Mouse (Mus musculus): Measurements from ENCODE around the gene Eci2. TPM values are rescaled to one million over a fixed set of nuclear protein-coding genes. Genes with fewer than 3 reads are reported as not detected.
"Not testable (repeated sequence)": the region's sequence is repeated elsewhere in the genome, so short reads cannot be mapped to it uniquely, and the experiment has no call there.

The Eci2 gene
- polyA plus RNA-seq, 1 experiment = 42.6 TPM

DNA sequence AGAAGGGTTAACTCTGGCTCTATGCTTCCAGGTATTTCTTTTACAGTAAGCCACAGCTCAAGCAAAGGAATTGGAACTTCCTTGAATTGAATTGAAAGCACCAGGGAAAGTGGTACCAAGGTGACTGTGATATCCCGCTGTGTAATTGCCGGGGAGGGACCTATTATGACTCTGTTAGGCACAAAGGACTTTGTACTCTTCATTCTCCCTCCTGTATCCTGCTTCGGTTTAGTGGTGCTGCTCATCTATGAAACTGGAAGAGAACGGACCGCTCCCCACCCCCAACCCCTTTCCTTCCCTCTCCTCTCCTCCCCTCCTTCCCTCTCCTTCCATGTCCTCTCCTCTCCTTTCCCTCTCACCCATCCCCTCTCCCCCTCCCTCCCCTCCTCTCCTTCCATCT is 62.0 kb downstream of the Eci2 start:
- Histone ChIP-seq H3K4me3 (replicated peaks; ENCODE audit: extremely low read depth, low read depth, low read length) (no peak overlapping the region), H3K4me1 (ENCODE audit: control insufficient read depth, insufficient read depth, low read length) (no peaks in the 10 kb centered on the region)
- TF ChIP-seq CTCF (IDR thresholded peaks at IDR 0.05; ENCODE audit: insufficient read depth, low read length) (no peak), POLR2A (IDR thresholded peaks at IDR 0.05; ENCODE audit: borderline replicate concordance, extremely low read depth, low read depth, low read length) (no peak)
- DNase-seq = no peak
- WGBS = 22% methylated on average over 5 of the region's 5 CpGs

DNA sequence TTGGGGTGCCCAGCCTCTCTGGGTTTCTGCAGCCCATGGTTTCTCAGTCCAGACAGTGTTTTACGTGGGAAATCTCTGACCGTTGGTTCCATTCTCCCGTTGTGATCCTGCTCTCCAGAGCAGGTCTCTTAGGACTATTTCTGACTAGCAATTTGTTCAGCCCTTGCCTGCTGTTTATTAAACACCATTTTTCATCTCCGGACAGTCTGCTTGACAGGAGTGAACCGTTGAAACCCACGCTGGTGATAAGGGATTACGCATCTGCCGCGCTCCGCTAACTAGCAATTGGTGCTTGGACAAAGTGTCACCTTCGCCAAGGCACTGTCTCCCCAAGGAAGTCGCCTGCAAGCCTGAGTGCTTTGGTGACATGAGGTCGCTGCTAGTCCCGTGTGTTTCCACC is 62.5 kb downstream of the Eci2 start:
- no peak for TF ChIP-seq CTCF (IDR thresholded peaks at IDR 0.05; ENCODE audit: insufficient read depth, low read length)
- TF ChIP-seq POLR2A (IDR thresholded peaks at IDR 0.05; ENCODE audit: borderline replicate concordance, extremely low read depth, low read depth, low read length) = no peak
- no peaks in the 10 kb centered on the region for H3K4me1 ChIP-seq (ENCODE audit: control insufficient read depth, insufficient read depth, low read length)
- peak; percentile 8 for DNase-seq
- 6% methylated on average over 14 of the region's 14 CpGs for WGBS
- H3K4me3 ChIP-seq (replicated peaks; ENCODE audit: extremely low read depth, low read depth, low read length) = no peak overlapping the region

DNA sequence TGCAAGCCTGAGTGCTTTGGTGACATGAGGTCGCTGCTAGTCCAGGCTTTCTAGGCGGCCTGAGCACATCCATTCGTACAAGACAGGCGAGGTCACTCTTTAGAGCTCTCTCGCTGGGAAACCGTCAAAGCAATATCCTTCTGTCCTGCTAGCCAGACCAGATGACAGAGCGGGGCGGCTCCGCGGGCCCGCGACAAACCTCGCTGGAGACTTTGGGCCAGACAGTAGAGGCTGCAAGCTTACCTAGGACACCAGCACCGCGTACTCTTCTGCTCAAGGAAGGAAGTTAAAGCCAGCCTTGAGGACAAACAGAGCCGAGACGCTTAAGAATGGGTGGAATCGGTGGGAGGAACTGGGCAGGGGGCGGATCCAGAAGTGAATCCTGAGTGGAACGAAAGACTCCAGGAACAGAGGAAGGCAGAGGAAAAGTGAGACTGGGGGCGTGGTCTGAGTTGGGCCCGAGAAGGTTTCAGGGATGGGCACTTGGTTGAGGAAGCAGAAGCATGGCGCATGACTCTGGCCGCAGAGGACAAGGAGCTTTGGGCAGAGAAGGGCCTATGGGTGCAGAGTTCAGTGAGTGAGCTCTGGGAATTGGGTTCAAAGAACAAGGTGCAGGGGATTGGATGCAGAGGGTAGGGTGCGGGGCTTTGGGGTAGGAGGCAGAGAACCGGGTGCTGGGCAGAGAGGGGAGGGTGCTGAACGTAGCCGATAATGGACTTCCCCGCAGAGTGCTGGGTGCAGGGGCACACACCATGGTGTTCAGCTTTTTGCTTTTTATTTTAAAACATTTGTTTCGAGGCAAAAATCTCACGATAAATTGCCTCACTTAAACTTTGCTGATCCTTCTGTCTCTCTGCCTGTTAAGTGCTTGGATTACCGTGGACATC is 63.1 kb downstream of the Eci2 start, which contains the start of gene Eci3:
Gene Eci3 (minus strand): TSS at position 300 of the 887 bp plus-strand sequence.
- WGBS = 3% methylated on average over 32 of the region's 32 CpGs
- peak; percentile 29 for DNase-seq
- no peak for TF ChIP-seq CTCF (IDR thresholded peaks at IDR 0.05; ENCODE audit: insufficient read depth, low read length)
- Histone ChIP-seq H3K4me1 (ENCODE audit: control insufficient read depth, insufficient read depth, low read length) (no peaks in the 10 kb centered on the region), H3K4me3 (replicated peaks; ENCODE audit: extremely low read depth, low read depth, low read length) (peak within 1 kb of the TSS; percentile 44)

DNA sequence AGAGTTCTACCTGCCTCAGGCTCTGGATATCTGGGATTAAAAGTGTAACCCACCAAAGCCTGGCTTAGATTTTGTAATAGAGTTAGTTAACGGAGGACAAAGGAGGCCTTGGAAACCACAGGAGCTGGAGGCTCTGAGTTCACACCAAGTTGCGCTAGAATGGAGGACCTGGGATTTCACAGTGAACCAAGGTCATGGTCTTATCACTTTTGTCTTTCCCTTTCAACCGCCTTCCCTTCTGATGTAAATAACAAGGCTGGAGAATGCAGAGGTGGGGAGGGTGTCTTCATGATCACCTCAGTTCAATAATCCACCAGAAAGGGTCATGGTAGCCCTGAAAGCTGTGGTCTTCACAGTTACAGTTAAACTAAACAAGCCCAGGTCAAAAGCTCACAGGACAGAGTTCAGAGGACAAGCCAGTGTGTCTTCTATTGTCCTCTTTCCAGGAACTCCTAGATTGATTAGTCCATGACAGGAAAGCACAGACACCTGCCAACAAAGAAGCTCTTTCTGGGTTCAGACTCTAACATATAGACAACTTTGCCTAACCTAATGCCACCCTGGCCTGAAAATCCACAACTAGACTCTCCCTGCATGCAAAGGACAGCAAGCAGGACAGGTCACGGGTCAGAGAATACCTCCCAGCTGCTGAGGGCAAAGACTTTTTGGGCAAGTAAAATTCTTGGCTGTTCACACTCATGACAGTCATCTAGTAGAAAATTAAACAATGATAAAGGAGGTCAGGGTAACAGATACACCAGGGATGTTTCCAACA is 65.7 kb downstream of the Eci2 start:
- Histone ChIP-seq H3K4me1 (ENCODE audit: control insufficient read depth, insufficient read depth, low read length) (no peaks in the 10 kb centered on the region), H3K4me3 (replicated peaks; ENCODE audit: extremely low read depth, low read depth, low read length) (no peak overlapping the region)
- no peak for TF ChIP-seq POLR2A (IDR thresholded peaks at IDR 0.05; ENCODE audit: borderline replicate concordance, extremely low read depth, low read depth, low read length)
- no peak for TF ChIP-seq CTCF (IDR thresholded peaks at IDR 0.05; ENCODE audit: insufficient read depth, low read length)
- 90% methylated on average over 4 of the region's 4 CpGs for WGBS
- DNase-seq = no peak

DNA sequence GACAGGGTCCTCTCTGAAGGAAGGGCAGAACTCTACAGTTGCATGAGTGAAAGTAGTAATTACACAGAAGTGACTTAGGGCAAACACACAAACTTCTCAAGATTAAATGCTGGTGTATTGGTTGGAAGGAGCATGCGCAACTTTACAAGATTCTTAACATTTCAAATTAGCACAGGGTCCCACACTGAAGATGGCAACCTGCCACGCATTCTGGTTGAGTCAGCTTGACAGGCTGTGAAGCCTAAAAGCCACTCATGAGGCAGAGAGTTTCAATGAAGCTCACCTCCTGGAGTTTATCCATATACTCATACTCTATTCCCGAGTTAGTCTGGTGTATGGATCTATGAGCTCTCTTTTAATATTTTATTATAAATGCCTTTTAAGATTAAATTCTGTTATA is 68.7 kb downstream of the Eci2 start:
- not testable (repeated sequence) for H3K4me1 ChIP-seq (ENCODE audit: control insufficient read depth, insufficient read depth, low read length); DNase-seq; H3K4me3 ChIP-seq (replicated peaks; ENCODE audit: extremely low read depth, low read depth, low read length)
- WGBS = 88% methylated on average over 3 of the region's 3 CpGs

DNA sequence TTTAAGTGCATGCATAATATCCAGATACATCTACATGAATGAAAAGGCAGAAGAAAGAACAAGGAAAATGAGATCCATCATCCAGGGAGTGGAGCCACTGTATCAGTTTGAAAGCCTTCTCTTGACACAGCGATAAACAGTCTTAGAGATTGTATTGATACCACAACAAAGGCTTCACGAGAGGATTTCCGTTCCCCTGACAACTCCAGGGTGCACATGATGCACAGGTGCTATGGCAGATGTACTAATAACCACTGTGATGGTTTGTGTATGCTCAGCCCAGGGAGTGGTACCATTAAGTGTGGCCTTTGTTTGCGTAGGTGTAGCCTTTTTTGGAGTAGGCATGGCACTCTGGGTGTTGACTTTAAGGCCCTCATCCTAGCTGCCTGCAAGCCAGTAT is 70.0 kb downstream of the Eci2 start:
- TF ChIP-seq CTCF (IDR thresholded peaks at IDR 0.05; ENCODE audit: insufficient read depth, low read length) (no peak), POLR2A (IDR thresholded peaks at IDR 0.05; ENCODE audit: borderline replicate concordance, extremely low read depth, low read depth, low read length) (no peak)
- no peak for DNase-seq
- Histone ChIP-seq H3K4me1 (ENCODE audit: control insufficient read depth, insufficient read depth, low read length) (no peaks in the 10 kb centered on the region), H3K4me3 (replicated peaks; ENCODE audit: extremely low read depth, low read depth, low read length) (no peak overlapping the region)
- 54% methylated on average over 4 of the region's 4 CpGs for WGBS

DNA sequence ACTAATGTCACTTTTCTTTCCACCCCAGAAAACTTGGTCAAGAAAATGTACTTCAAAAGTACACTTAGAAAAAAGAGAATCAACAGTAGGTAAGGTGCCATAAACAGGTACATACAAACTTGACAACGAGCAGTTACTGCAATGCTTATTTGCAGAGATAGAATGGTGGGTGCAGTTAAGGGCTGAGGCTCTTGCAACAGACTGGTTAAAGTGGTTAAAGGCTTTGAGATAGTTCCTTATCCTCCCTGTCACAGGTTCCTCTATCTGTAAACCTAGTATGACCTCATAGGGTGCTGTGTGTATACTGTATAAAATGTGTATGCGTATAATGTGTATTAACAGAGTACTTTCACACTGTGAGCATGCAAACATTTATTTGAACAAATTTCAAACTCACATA is 75.5 kb downstream of the Eci2 start:
- not testable (repeated sequence) for H3K4me1 ChIP-seq (ENCODE audit: control insufficient read depth, insufficient read depth, low read length); H3K4me3 ChIP-seq (replicated peaks; ENCODE audit: extremely low read depth, low read depth, low read length); DNase-seq
- 85% methylated on average over 2 of the region's 2 CpGs for WGBS

DNA sequence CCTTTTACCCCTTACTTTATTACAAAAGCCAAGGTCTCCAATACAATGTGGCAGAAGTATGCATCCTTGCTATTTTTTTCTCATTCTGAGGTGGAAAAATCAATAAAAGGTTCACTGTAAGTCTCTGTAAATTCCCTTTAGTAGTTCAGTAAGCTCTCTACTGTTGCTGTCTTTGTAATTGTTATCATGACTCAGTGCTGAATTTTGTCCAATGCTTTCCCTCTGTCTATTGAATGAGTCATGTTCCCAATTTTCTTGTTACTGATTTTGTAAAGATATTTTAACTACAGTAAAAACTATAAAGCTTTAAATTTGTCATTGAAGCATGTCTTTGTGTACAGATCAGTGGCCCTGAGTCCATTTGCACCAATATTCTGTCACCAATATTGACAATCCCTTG is 84.5 kb downstream of the Eci2 start:
- TF ChIP-seq CTCF (IDR thresholded peaks at IDR 0.05; ENCODE audit: insufficient read depth, low read length) (no peak), POLR2A (IDR thresholded peaks at IDR 0.05; ENCODE audit: borderline replicate concordance, extremely low read depth, low read depth, low read length) (no peak)
- H3K4me1 ChIP-seq (ENCODE audit: control insufficient read depth, insufficient read depth, low read length) = no peaks in the 10 kb centered on the region
- no peak overlapping the region for H3K4me3 ChIP-seq (replicated peaks; ENCODE audit: extremely low read depth, low read depth, low read length)
- DNase-seq = no peak

DNA sequence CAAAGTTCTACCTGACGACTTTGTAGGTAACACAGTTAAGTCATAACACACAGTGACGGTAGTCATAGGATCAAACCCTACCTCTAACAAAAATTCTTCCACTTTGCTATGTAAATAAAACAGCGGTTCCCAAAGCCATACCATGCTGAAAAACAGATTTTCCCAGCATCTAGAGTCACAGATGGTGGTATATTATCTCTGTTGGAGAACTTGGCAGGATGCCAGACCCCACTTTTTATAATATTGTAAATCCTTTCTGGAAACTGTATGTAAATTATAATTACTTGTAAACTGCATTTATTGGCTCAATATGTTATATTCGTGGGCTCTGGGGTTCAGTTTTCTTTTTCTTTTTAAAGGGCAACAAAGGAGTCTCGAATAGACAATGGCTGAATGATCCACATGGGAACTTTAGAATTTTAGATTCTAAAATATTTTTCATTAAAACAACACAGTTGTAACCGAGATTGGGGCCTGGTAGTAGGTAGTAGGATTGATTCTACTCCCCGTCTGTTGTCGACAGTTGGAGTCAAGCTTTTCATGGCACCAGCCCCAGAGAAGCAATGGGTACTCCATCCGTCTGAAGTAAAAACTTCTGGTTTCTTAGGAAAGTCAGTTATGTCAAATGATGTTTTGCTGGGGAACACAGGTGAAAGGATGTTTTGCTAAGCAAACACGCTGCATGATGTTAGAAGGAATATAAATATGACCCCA is 91.8 kb downstream of the Eci2 start:
- 77% methylated on average over 10 of the region's 10 CpGs for WGBS
- no peaks in the 10 kb centered on the region for H3K4me1 ChIP-seq (ENCODE audit: control insufficient read depth, insufficient read depth, low read length)
- TF ChIP-seq CTCF (IDR thresholded peaks at IDR 0.05; ENCODE audit: insufficient read depth, low read length) = no peak
- TF ChIP-seq POLR2A (IDR thresholded peaks at IDR 0.05; ENCODE audit: borderline replicate concordance, extremely low read depth, low read depth, low read length) = no peak
- no peak overlapping the region for H3K4me3 ChIP-seq (replicated peaks; ENCODE audit: extremely low read depth, low read depth, low read length)
- DNase-seq = no peak

Other genes starting within 250 kb of the Eci2 start
- gene Prpf4b, start 151.8 kb downstream of the Eci2 start, polyA plus RNA-seq (2012; rRNA removed) = 10.3 and 19.7 TPM in 2 replicates
- gene Fam217a, start 102.8 kb downstream of the Eci2 start, polyA plus RNA-seq (2012; rRNA removed) = 0.11 TPM in 1 of 2 replicates, not detected in the other
- gene 4933417A18Rik, start 102.7 kb downstream of the Eci2 start, polyA plus RNA-seq (2012; rRNA removed) = not detected in 2 replicates
- gene Eci3, start 63.3 kb downstream of the Eci2 start, polyA plus RNA-seq (2012; rRNA removed) = not detected in 2 replicates

Data from lung, adult 2 months (tissue).